Mouse (Mus musculus) MEL (cell line): ENCODE measurements around the gene Ctdspl. TPM values are rescaled to one million over a fixed set of nuclear protein-coding genes. Genes with fewer than 3 reads are reported as not detected.

ENCODE experiments used
- DNase-seq: peaks from one replicate; pipeline ENCODE4 v3.0.0; 2011; ENCODE audit warnings: low read depth, low spot score
- H3K27ac ChIP-seq: 2 replicates; pipeline ENCODE4 v1.5.1; 2012; ENCODE audit warnings: low read depth, mild to moderate bottlenecking, control low read depth, low read length, moderate library complexity; ENCODE audit not compliant: control insufficient read depth
- H3K27me3 ChIP-seq, 2 experiments: fragments of 150-350 bp in 1 of 2; sonication (generic) in 1 of 2; 2 replicates each; pipeline ENCODE4 v1.6.1; 2012; ENCODE audit warnings: low read length in 2 of 2, mild to moderate bottlenecking in 2 of 2, improper control_type of control experiment in 1 of 2, moderate library complexity in 1 of 2; ENCODE audit not compliant: insufficient read depth in 2 of 2, control insufficient read depth in 1 of 2
- H3K36me3 ChIP-seq, 2 experiments: 2 replicates each; pipeline ENCODE4 v1.6.1; 2012 to 2014; ENCODE audit warnings: low read length in 2 of 2, improper control_type of control experiment in 1 of 2, inconsistent platforms in 1 of 2, mild to moderate bottlenecking in 1 of 2; ENCODE audit not compliant: insufficient read depth in 2 of 2, control insufficient read depth in 1 of 2
- H3K4me1 ChIP-seq, 2 experiments: fragments of 150-350 bp in 1 of 2; sonication (generic) in 1 of 2; 2 replicates each; pipeline ENCODE4 v1.6.1; 2012; ENCODE audit warnings: low read length in 2 of 2, improper control_type of control experiment in 1 of 2, mild to moderate bottlenecking in 1 of 2; ENCODE audit not compliant: insufficient read depth in 2 of 2, control insufficient read depth in 1 of 2
- H3K4me3 ChIP-seq, 2 experiments: fragments of 150-350 bp in 1 of 2; sonication (generic) in 1 of 2; 2 replicates each; pipeline ENCODE4 v1.5.1; 2012; ENCODE audit warnings: low read depth in 2 of 2, low read length in 2 of 2, mild to moderate bottlenecking in 2 of 2, moderate library complexity in 2 of 2, control low read depth in 1 of 2, improper control_type of control experiment in 1 of 2; ENCODE audit not compliant: control insufficient read depth in 1 of 2, insufficient read depth in 1 of 2
- H3K79me2 ChIP-seq: 2 replicates; pipeline ENCODE4 v1.6.1; 2012; ENCODE audit warnings: mild to moderate bottlenecking, low read length, moderate library complexity; ENCODE audit not compliant: control insufficient read depth, poor library complexity, insufficient read depth
- H3K9ac ChIP-seq: 2 replicates; pipeline ENCODE4 v1.6.1; 2012; ENCODE audit warnings: low read depth, mild to moderate bottlenecking, control low read depth, low read length, moderate library complexity; ENCODE audit not compliant: control insufficient read depth, poor library complexity, severe bottlenecking
- H3K9me3 ChIP-seq: fragments of 150-350 bp; sonication (generic); replicated peaks from 2 replicates; pipeline ENCODE4 v1.6.1; 2012; ENCODE audit warnings: mild to moderate bottlenecking, low read length, improper control_type of control experiment, moderate library complexity; ENCODE audit not compliant: insufficient read depth
- BHLHE40 ChIP-seq: IDR thresholded peaks from 2 replicates; pipeline ENCODE4 v1.6.1; 2012; ENCODE audit warnings: low read depth, mild to moderate bottlenecking, inconsistent platforms, low read length, improper control_type of control experiment, borderline replicate concordance
- CHD1 ChIP-seq: IDR thresholded peaks from 2 replicates; pipeline ENCODE4 v1.6.1; 2012; ENCODE audit warnings: low read depth, mild to moderate bottlenecking, inconsistent platforms, low read length, improper control_type of control experiment
- CHD2 ChIP-seq: IDR thresholded peaks from 2 replicates; pipeline ENCODE4 v1.6.1; 2011; ENCODE audit warnings: low read length, improper control_type of control experiment
- CTCF ChIP-seq, 3 experiments: IDR thresholded peaks in 2 of 3; conservative IDR thresholded peaks in 1 of 3; 2 replicates each; pipeline ENCODE4 v1.5.1; 2011 to 2012; ENCODE audit warnings: low read length in 3 of 3, low read depth in 2 of 3, mild to moderate bottlenecking in 2 of 3, improper control_type of control experiment in 1 of 3, inconsistent platforms in 1 of 3, mixed read lengths in 1 of 3, moderate library complexity in 1 of 3; ENCODE audit not compliant: control insufficient read depth in 1 of 3, insufficient read depth in 1 of 3, poor library complexity in 1 of 3, severe bottlenecking in 1 of 3
- E2F4 ChIP-seq: IDR thresholded peaks from 2 replicates; pipeline ENCODE4 v1.6.1; 2011; ENCODE audit warnings: low read depth, low read length, improper control_type of control experiment, borderline replicate concordance
- EP300 ChIP-seq, 2 experiments: IDR thresholded peaks; 2 replicates each; pipeline ENCODE4 v1.6.1; 2011; ENCODE audit warnings: improper control_type of control experiment in 2 of 2, low read length in 2 of 2, low read depth in 1 of 2, mild to moderate bottlenecking in 1 of 2
- GATA1 ChIP-seq: IDR thresholded peaks from 2 replicates; pipeline ENCODE4 v1.6.1; 2011; ENCODE audit warnings: low read depth, low read length, improper control_type of control experiment
- HCFC1 ChIP-seq: IDR thresholded peaks from 2 replicates; pipeline ENCODE4 v1.6.1; 2012; ENCODE audit warnings: low read depth, mild to moderate bottlenecking, inconsistent platforms, low read length, improper control_type of control experiment, moderate library complexity
- JUND ChIP-seq: IDR thresholded peaks from 2 replicates; pipeline ENCODE4 v1.6.1; 2011; ENCODE audit warnings: low read depth, mild to moderate bottlenecking, improper control_type of control experiment, low read length
- MAX ChIP-seq: IDR thresholded peaks from 2 replicates; pipeline ENCODE4 v1.6.1; 2011; ENCODE audit warnings: low read length, improper control_type of control experiment
- MAZ ChIP-seq: IDR thresholded peaks from 2 replicates; pipeline ENCODE4 v1.6.1; 2012; ENCODE audit warnings: low read depth, mild to moderate bottlenecking, inconsistent platforms, low read length, improper control_type of control experiment
- MYC ChIP-seq: IDR thresholded peaks from 2 replicates; pipeline ENCODE4 v1.6.1; 2011; ENCODE audit warnings: low read depth, mild to moderate bottlenecking, low read length, improper control_type of control experiment, moderate library complexity
- NELFE ChIP-seq: IDR thresholded peaks from 2 replicates; pipeline ENCODE4 v1.6.1; 2011; ENCODE audit warnings: low read depth, low read length, improper control_type of control experiment
- NRF1 ChIP-seq: IDR thresholded peaks from 2 replicates; pipeline ENCODE4 v1.6.1; 2014; ENCODE audit warnings: low read depth, mild to moderate bottlenecking, inconsistent platforms, low read length, improper control_type of control experiment, moderate library complexity; ENCODE audit not compliant: poor library complexity, insufficient read depth, severe bottlenecking
- POLR2A ChIP-seq, 2 experiments: IDR thresholded peaks; 2 replicates each; pipeline ENCODE4 v1.6.1; 2011 to 2012; ENCODE audit warnings: low read length in 2 of 2, mild to moderate bottlenecking in 2 of 2, control low read depth in 1 of 2, improper control_type of control experiment in 1 of 2, low read depth in 1 of 2, moderate library complexity in 1 of 2; ENCODE audit not compliant: control insufficient read depth in 1 of 2, insufficient read depth in 1 of 2, poor library complexity in 1 of 2
- POLR2AphosphoS2 ChIP-seq: IDR thresholded peaks from 2 replicates; pipeline ENCODE4 v1.6.1; 2011; ENCODE audit warnings: low read length, improper control_type of control experiment
- POLR2AphosphoS5 ChIP-seq: IDR thresholded peaks from 2 replicates; pipeline ENCODE4 v1.6.1; 2012; ENCODE audit warnings: low read depth, borderline replicate concordance, mild to moderate bottlenecking, inconsistent platforms, low read length, moderate library complexity, mixed read lengths
- RAD21 ChIP-seq: IDR thresholded peaks from 2 replicates; pipeline ENCODE4 v1.6.1; 2011; ENCODE audit warnings: mild to moderate bottlenecking, low read depth, low read length, improper control_type of control experiment
- RCOR1 ChIP-seq: IDR thresholded peaks from 2 replicates; pipeline ENCODE4 v1.6.1; 2012; ENCODE audit warnings: low read depth, mild to moderate bottlenecking, inconsistent platforms, low read length, improper control_type of control experiment
- SIN3A ChIP-seq: IDR thresholded peaks from 2 replicates; pipeline ENCODE4 v1.6.1; 2012; ENCODE audit warnings: low read length, improper control_type of control experiment, inconsistent platforms
- TAL1 ChIP-seq: IDR thresholded peaks from 2 replicates; pipeline ENCODE4 v1.6.1; 2012; ENCODE audit warnings: mild to moderate bottlenecking, inconsistent platforms, low read length, moderate library complexity, mixed read lengths
- TBP ChIP-seq: IDR thresholded peaks from 2 replicates; pipeline ENCODE4 v1.8.0; 2011; ENCODE audit warnings: low read depth, low read length, improper control_type of control experiment
- TCF12 ChIP-seq: IDR thresholded peaks from 2 replicates; pipeline ENCODE4 v1.6.1; 2014; ENCODE audit warnings: low read depth, mild to moderate bottlenecking, inconsistent platforms, low read length, improper control_type of control experiment, moderate library complexity
- UBTF ChIP-seq: IDR thresholded peaks from 2 replicates; pipeline ENCODE4 v1.6.1; 2012; ENCODE audit warnings: low read depth, mild to moderate bottlenecking, inconsistent platforms, low read length, improper control_type of control experiment, moderate library complexity, borderline replicate concordance; ENCODE audit not compliant: insufficient read depth
- USF1 ChIP-seq: IDR thresholded peaks from 2 replicates; pipeline ENCODE4 v1.6.1; 2014; ENCODE audit warnings: low read depth, mild to moderate bottlenecking, inconsistent platforms, low read length, improper control_type of control experiment, moderate library complexity
- USF2 ChIP-seq, 2 experiments: IDR thresholded peaks; 2 replicates each; pipeline ENCODE4 v1.6.1; 2011 to 2012; ENCODE audit warnings: improper control_type of control experiment in 2 of 2, low read length in 2 of 2, borderline replicate concordance in 1 of 2, inconsistent platforms in 1 of 2, low read depth in 1 of 2, mild to moderate bottlenecking in 1 of 2; ENCODE audit not compliant: insufficient read depth in 1 of 2
- ZKSCAN1 ChIP-seq: IDR thresholded peaks from 2 replicates; pipeline ENCODE4 v1.6.1; 2012; ENCODE audit warnings: low read depth, mild to moderate bottlenecking, inconsistent platforms, low read length, improper control_type of control experiment, moderate library complexity
- ZMIZ1 ChIP-seq: IDR thresholded peaks from 2 replicates; pipeline ENCODE4 v1.6.1; 2012; ENCODE audit warnings: low read depth, mild to moderate bottlenecking, inconsistent platforms, low read length, improper control_type of control experiment, moderate library complexity
- polyA plus RNA-seq, 2 experiments: library from polyadenylated mRNA; stranded (reverse) in 1 of 2; unstranded in 1 of 2; fragments of >175 nt in 1 of 2; fragments of >200 nt in 1 of 2; gene quantifications; 2 replicates each; pipeline versions ENCODE4 v1.2.1 to v1.2.4; 2012; ENCODE audit warnings: low replicate concordance in 2 of 2, low read depth in 1 of 2; ENCODE audit not compliant: insufficient read length in 2 of 2, insufficient read depth in 1 of 2, missing spikeins in 1 of 2
- total RNA-seq: library from RNA; depleted of rRNA; stranded (reverse); fragments of 300-350 nt; gene quantifications from 2 replicates; pipeline ENCODE4 v1.2.3, GENCODE M21; 2012

Gene Ctdspl
- total and polyA plus RNA-seq, 3 experiments = 15.3 to 20.7 TPM; not detected in 1

GRCm38 (mm10) chr9:118924554-118925085 is 1.6 kb upstream of the Ctdspl start:
- H3K9me3 ChIP-seq = no peaks in the 10 kb centered on the region
- H3K4me1 ChIP-seq = peaks cover 0 to 23% of the 10 kb centered on the region in 2 experiments; a peak in 3 of 4 replicates
- no peak for DNase-seq
- no peak for TF ChIP-seq SIN3A
- TF ChIP-seq GATA1 = no peak
- TF ChIP-seq MAZ = no peak
- no peak for TF ChIP-seq MYC
- H3K36me3 ChIP-seq = peaks cover 0 to 4% of the 10 kb centered on the region in 2 experiments; a peak in 2 of 4 replicates
- H3K27ac ChIP-seq = no peak overlapping the region
- H3K79me2 ChIP-seq = peaks cover 18% of the 10 kb centered on the region
- H3K27me3 ChIP-seq = no peaks in the 10 kb centered on the region
- peak overlapping the region; percentile 89 for H3K9ac ChIP-seq
- H3K4me3 ChIP-seq = peak overlapping the region; percentile 71 to 81

- Histone ChIP-seq H3K4me3 (peak overlapping the region; percentile 89 to 100), H3K9ac (peak overlapping the region; percentile 95), H3K36me3 (peaks cover 0 to 4% of the 10 kb centered on the region in 2 experiments; a peak in 2 of 4 replicates), H3K9me3 (no peaks in the 10 kb centered on the region), H3K4me1 (peaks cover 0 to 23% of the 10 kb centered on the region in 2 experiments; a peak in 3 of 4 replicates), H3K79me2 (peaks cover 18% of the 10 kb centered on the region), H3K27me3 (no peaks in the 10 kb centered on the region), H3K27ac (peak overlapping the region; percentile 48)
- peak; percentile 98 for DNase-seq
- peak; percentile 34; the same call in 1 of the 2 replicates for TF ChIP-seq USF1
- no peak for TF ChIP-seq UBTF
- 0 out of 2 replicates have a peak, but pooled peaks have one; percentile 28 for TF ChIP-seq HCFC1
- no peak for TF ChIP-seq RAD21
- no peak for TF ChIP-seq EP300 (IDR thresholded peaks at IDR 0.05; ENCODE audit: low read depth in 1 of 2, low read length in 2 of 2)
- no peak; the same call in 1 of the 2 replicates for TF ChIP-seq SIN3A
- TF ChIP-seq TCF12 = peak; percentile 38
- TF ChIP-seq NRF1 = peak; percentile 71
- no peak for TF ChIP-seq GATA1
- no peak for TF ChIP-seq ZKSCAN1
- TF ChIP-seq POLR2AphosphoS5 = no peak
- TF ChIP-seq CTCF (IDR thresholded peaks at IDR 0.05 in 2 of 3, conservative IDR thresholded peaks at IDR 0.05 in 1 of 3; ENCODE audit: control insufficient read depth in 1 of 3, insufficient read depth in 1 of 3, low read depth in 2 of 3, low read length in 3 of 3, poor library complexity in 1 of 3, severe bottlenecking in 1 of 3) = no peak
- no peak for TF ChIP-seq BHLHE40
- 0 out of 2 replicates have a peak, but pooled peaks have one; percentile 44 for TF ChIP-seq CHD1
- TF ChIP-seq MAX = peak; percentile 36; the same call in 1 of the 2 replicates
- no peak for TF ChIP-seq TAL1
- TF ChIP-seq TBP = 0 out of 2 replicates have a peak, but pooled peaks have one; percentile 28
- no peak for TF ChIP-seq JUND
- TF ChIP-seq POLR2A (IDR thresholded peaks at IDR 0.05; ENCODE audit: control insufficient read depth in 1 of 2, insufficient read depth in 1 of 2, low read depth in 1 of 2, low read length in 2 of 2, poor library complexity in 1 of 2) = peak; percentile 36 to 83; a peak in 3 of 4 replicates
- peak; percentile 63; the same call in 1 of the 2 replicates for TF ChIP-seq ZMIZ1
- TF ChIP-seq CHD2 = no peak
- peak; percentile 61 for TF ChIP-seq POLR2AphosphoS2
- no peak for TF ChIP-seq USF2 (IDR thresholded peaks at IDR 0.05; ENCODE audit: borderline replicate concordance in 1 of 2, insufficient read depth in 1 of 2, low read depth in 1 of 2, low read length in 2 of 2)
- peak; percentile 71 for TF ChIP-seq NELFE
- peak; percentile 78; the same call in 1 of the 2 replicates for TF ChIP-seq E2F4
- TF ChIP-seq RCOR1 = no peak
Observed at GRCm38 (mm10) chr9:118925286-118926110, 755 bp upstream of the Ctdspl start.
